Mouse (Mus musculus) C2C12 (cell line): Measurements from ENCODE around the gene Rbm47. TPM values are rescaled to one million over a fixed set of nuclear protein-coding genes. Genes with fewer than 3 reads are reported as not detected.

ENCODE experiments used
- H3K27me3 ChIP-seq: one replicate; pipeline ENCODE4 v1.6.1; 2011; ENCODE audit not compliant: control insufficient read depth, insufficient read depth, insufficient read length
- H3K36me3 ChIP-seq: one replicate; pipeline ENCODE4 v1.6.1; 2011; ENCODE audit not compliant: control insufficient read depth, insufficient read depth
- H3K4me3 ChIP-seq: one replicate; pipeline ENCODE4 v1.5.1; 2011; ENCODE audit warnings: mild to moderate bottlenecking, control low read depth; ENCODE audit not compliant: poor library complexity, insufficient read depth, severe bottlenecking
- H3K79me2 ChIP-seq: one replicate; pipeline ENCODE4 v1.6.1; 2011; ENCODE audit not compliant: control insufficient read depth, insufficient read depth
- H3K79me3 ChIP-seq: one replicate; pipeline ENCODE4 v1.6.1; 2011; ENCODE audit warnings: low read depth, control low read depth
- H3ac ChIP-seq: one replicate; pipeline ENCODE3; 2011; ENCODE audit warnings: low read depth; ENCODE audit not compliant: control insufficient read depth, insufficient read length
- CEBPB ChIP-seq: IDR thresholded peaks from one replicate; pipeline ENCODE4 v1.6.1; 2011; ENCODE audit warnings: low read depth, mild to moderate bottlenecking, control low read depth, moderate library complexity
- CTCF ChIP-seq: IDR thresholded peaks from one replicate; pipeline ENCODE4 v1.5.1; 2011; ENCODE audit not compliant: control insufficient read depth, insufficient read depth, insufficient read length
- FOSL1 ChIP-seq: IDR thresholded peaks from one replicate; pipeline ENCODE4 v1.8.0; 2011; ENCODE audit warnings: mild to moderate bottlenecking, low read length; ENCODE audit not compliant: poor library complexity, insufficient read depth, severe bottlenecking
- MAX ChIP-seq: IDR thresholded peaks from one replicate; pipeline ENCODE4 v1.6.1; 2011; ENCODE audit warnings: mild to moderate bottlenecking, control low read depth
- MYOD1 ChIP-seq: IDR thresholded peaks from one replicate; pipeline ENCODE4 v1.6.1; 2011; ENCODE audit warnings: low read depth; ENCODE audit not compliant: control insufficient read depth, insufficient read length
- MYOG ChIP-seq: IDR thresholded peaks from one replicate; pipeline ENCODE4 v1.6.1; 2011; ENCODE audit not compliant: control insufficient read depth, insufficient read length; ENCODE audit errors: extremely low read depth
- USF1 ChIP-seq: IDR thresholded peaks from one replicate; pipeline ENCODE4 v1.6.1; 2011; ENCODE audit warnings: low read depth, mild to moderate bottlenecking, control low read depth, moderate library complexity
- polyA plus RNA-seq: library from polyadenylated mRNA; unstranded; fragments of >200 nt; fragmentation: generic; extraction: Trizol; gene quantifications from one replicate; pipeline ENCODE4 v1.2.1, GENCODE M21; 2012; ENCODE audit warnings: missing spikeins

Gene Rbm47
- polyA plus RNA-seq, 1 experiment, result 0.16 TPM

GRCm38 (mm10) chr5:66088247-66088901 is 84.5 kb downstream of the Rbm47 start:
- TF ChIP-seq FOSL1 (no peak), CEBPB (no peak), CTCF (no peak), MYOG (no peak), MYOD1 (no peak), USF1 (no peak), MAX (no peak)
- H3K79me3 ChIP-seq, result no peaks in the 10 kb centered on the region
- H3K27me3 ChIP-seq, result no peaks in the 10 kb centered on the region
- H3ac ChIP-seq, result no peak overlapping the region
- H3K79me2 ChIP-seq, result no peaks in the 10 kb centered on the region
- no peak overlapping the region for H3K4me3 ChIP-seq
- no peaks in the 10 kb centered on the region for H3K36me3 ChIP-seq

GRCm38 (mm10) chr5:66086952-66087351 is 86.0 kb downstream of the Rbm47 start:
- H3ac ChIP-seq, result no peak overlapping the region

GRCm38 (mm10) chr5:66086304-66086703 is 86.6 kb downstream of the Rbm47 start:
- Histone ChIP-seq H3K27me3 (no peaks in the 10 kb centered on the region), H3K79me3 (no peaks in the 10 kb centered on the region), H3ac (no peak overlapping the region), H3K36me3 (no peaks in the 10 kb centered on the region), H3K4me3 (no peak overlapping the region), H3K79me2 (no peaks in the 10 kb centered on the region)
- TF ChIP-seq CTCF (no peak), MAX (no peak), USF1 (no peak), MYOD1 (no peak), FOSL1 (no peak), MYOG (no peak), CEBPB (no peak)

More at GRCm38 (mm10) chr5:66086952-66087351, 86.0 kb downstream of the Rbm47 start:
- Histone ChIP-seq H3K79me2 (no peaks in the 10 kb centered on the region), H3K79me3 (no peaks in the 10 kb centered on the region), H3K4me3 (no peak overlapping the region), H3K27me3 (no peaks in the 10 kb centered on the region), H3K36me3 (no peaks in the 10 kb centered on the region)
- TF ChIP-seq FOSL1 (no peak), MYOG (no peak), MYOD1 (no peak), MAX (no peak), CEBPB (no peak)

- no peak overlapping the region for H3K4me3 ChIP-seq
- H3K36me3 ChIP-seq, result no peaks in the 10 kb centered on the region
- no peaks in the 10 kb centered on the region for H3K27me3 ChIP-seq
- no peaks in the 10 kb centered on the region for H3K79me3 ChIP-seq
- no peaks in the 10 kb centered on the region for H3K79me2 ChIP-seq
- TF ChIP-seq MAX, result no peak
- TF ChIP-seq CEBPB, result no peak
- no peak for TF ChIP-seq USF1
- no peak for TF ChIP-seq FOSL1
- TF ChIP-seq MYOD1, result no peak
- TF ChIP-seq MYOG, result no peak
- no peak for TF ChIP-seq CTCF
- H3ac ChIP-seq, result no peak overlapping the region
These were observed 87.4 kb downstream of the Rbm47 start for GRCm38 (mm10) chr5:66085478-66085877.

- H3K79me3 ChIP-seq, result no peaks in the 10 kb centered on the region
- no peak overlapping the region for H3K4me3 ChIP-seq
- no peaks in the 10 kb centered on the region for H3K79me2 ChIP-seq
- H3K27me3 ChIP-seq, result no peaks in the 10 kb centered on the region
- H3K36me3 ChIP-seq, result no peaks in the 10 kb centered on the region
- no peak overlapping the region for H3ac ChIP-seq
- TF ChIP-seq MAX, result no peak
- TF ChIP-seq FOSL1, result no peak
These were observed 88.4 kb downstream of the Rbm47 start for GRCm38 (mm10) chr5:66084541-66084940.

- H3K79me2 ChIP-seq, result no peaks in the 10 kb centered on the region
- TF ChIP-seq MAX (peak; percentile 25), MYOG (no peak), CTCF (peak; percentile 42), FOSL1 (no peak)
- H3K79me3 ChIP-seq, result no peaks in the 10 kb centered on the region
- H3ac ChIP-seq, result no peak overlapping the region
- H3K4me3 ChIP-seq, result no peak overlapping the region
- no peaks in the 10 kb centered on the region for H3K36me3 ChIP-seq
- no peaks in the 10 kb centered on the region for H3K27me3 ChIP-seq
These were observed 89.6 kb downstream of the Rbm47 start for GRCm38 (mm10) chr5:66083350-66083749.
